ENCODE assay signal across 24 mouse cellular contexts in the genomic region with DNA sequence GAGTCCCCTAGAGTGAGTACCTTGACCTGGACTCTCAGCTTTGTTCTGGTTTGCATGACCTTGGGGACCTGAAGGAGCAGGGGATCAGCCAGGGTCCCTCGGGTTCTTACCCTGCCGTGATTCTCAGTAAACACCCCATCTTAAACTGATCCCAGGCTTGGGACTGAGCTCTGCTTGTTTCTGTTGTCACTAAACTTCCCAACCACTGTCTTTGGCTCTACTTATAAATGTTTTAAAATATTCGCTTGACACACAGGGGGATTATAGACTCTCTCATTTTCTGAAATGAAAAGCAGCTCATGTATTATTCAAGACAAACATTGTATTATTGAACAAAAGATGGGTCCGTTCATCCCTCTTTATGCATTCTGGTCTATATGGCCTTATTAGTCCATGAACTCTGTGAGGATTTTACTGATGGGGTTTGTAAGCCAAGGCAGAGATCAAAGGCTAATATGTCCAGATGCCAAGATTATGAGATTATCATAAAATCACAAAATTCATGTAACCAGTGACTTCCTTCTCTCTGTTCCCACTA.
"Had no signal": no experiment of that assay in that cellular context is flagged by ENCODE, and none has a peak within 500 bp of the region (broad histone marks: within the 10 kb centered on the region; RNA-seq: fewer than 3 reads in every experiment).

No protein-coding gene starts in this region.

- H3K9ac ChIP-seq: kidney, embryonic 15.5 days; limb, embryonic 13.5 days; liver, embryonic 12.5 days; liver, embryonic 15.5 days; lung, embryonic 15.5 days; neural tube, embryonic 12.5 days; neural tube, embryonic 15.5 days had no signal

- H3K27ac ChIP-seq: kidney, embryonic 15.5 days; limb, embryonic 10.5 days; limb, embryonic 13.5 days; liver, embryonic 12.5 days; liver, embryonic 15.5 days; lung, embryonic 15.5 days; neural tube, embryonic 12.5 days; neural tube, embryonic 15.5 days; stomach, postnatal 0 days had no signal

- H3K4me3 ChIP-seq: kidney, embryonic 15.5 days; limb, embryonic 10.5 days; limb, embryonic 13.5 days; liver, embryonic 12.5 days; liver, embryonic 15.5 days; lung, embryonic 15.5 days; megakaryocyte, embryonic 14.5 days; neural tube, embryonic 12.5 days; neural tube, embryonic 15.5 days had no signal

- H3K4me2 ChIP-seq: kidney, embryonic 15.5 days; limb, embryonic 13.5 days; liver, embryonic 12.5 days; liver, embryonic 15.5 days; lung, embryonic 15.5 days; neural tube, embryonic 12.5 days; neural tube, embryonic 15.5 days had no signal

- ATAC-seq: liver, embryonic 12.5 days had no signal

- H3K4me1 ChIP-seq: kidney, embryonic 15.5 days; limb, embryonic 10.5 days; limb, embryonic 13.5 days; liver, embryonic 12.5 days; liver, embryonic 15.5 days; lung, embryonic 15.5 days; megakaryocyte, embryonic 14.5 days; neural tube, embryonic 12.5 days; neural tube, embryonic 15.5 days had no signal

- H3K9me3 ChIP-seq: kidney, embryonic 15.5 days; limb, embryonic 10.5 days; limb, embryonic 13.5 days; liver, embryonic 12.5 days; liver, embryonic 15.5 days; lung, embryonic 15.5 days; neural tube, embryonic 12.5 days; neural tube, embryonic 15.5 days had no signal

- H3K27me3 ChIP-seq: kidney, embryonic 15.5 days; limb, embryonic 13.5 days; liver, embryonic 12.5 days; liver, embryonic 15.5 days; lung, embryonic 15.5 days; megakaryocyte, embryonic 14.5 days; neural tube, embryonic 12.5 days; neural tube, embryonic 15.5 days had no signal

- H3K36me3 ChIP-seq: kidney, embryonic 15.5 days; limb, embryonic 10.5 days; limb, embryonic 13.5 days; liver, embryonic 12.5 days; liver, embryonic 15.5 days; lung, embryonic 15.5 days; neural tube, embryonic 12.5 days; neural tube, embryonic 15.5 days had no signal

- DNase-seq: kidney, adult 11 months; kidney, adult 8-10 months; kidney, postnatal 10 days; kidney, postnatal 36 days; liver; lung, adult 18-20 months; lung, postnatal 10 days; lung, postnatal 36 days; right cerebral cortex, adult 18-20 months; right cerebral cortex, postnatal 14 days; right cerebral cortex, postnatal 4 days; thymus, adult 2 months; thymus, postnatal 14 days; thymus, postnatal 4 days had no signal
